In genomic region chr1:105909121-105909520, GRCm38 (mm10) we compare ENCODE assay signal across 21 mouse cellular contexts.
DNase-seq lines count a peak whose midpoint lies in the region; ATAC-seq and TF ChIP-seq lines count a peak whose summit lies in the region.
"Had no signal": no experiment of that assay in that cellular context is flagged by ENCODE, and none has a peak within 500 bp of the region (broad histone marks: within the 10 kb centered on the region; RNA-seq: fewer than 3 reads in every experiment).

No protein-coding gene starts in this region.

- no peaks in the 10 kb centered on the region for H3K36me3 ChIP-seq in liver, adult 2 months (ENCODE audit: control insufficient read depth, insufficient read depth, low read length)
- no peaks in the 10 kb centered on the region for H3K36me3 ChIP-seq in liver, embryonic 15.5 days (replicated peaks)
- H3K36me3 ChIP-seq: embryonic facial prominence, embryonic 12.5 days; embryonic facial prominence, embryonic 15.5 days; heart, embryonic 12.5 days; heart, embryonic 15.5 days; hindbrain, embryonic 10.5 days; hindbrain, embryonic 13.5 days had no signal

- no peak for TF ChIP-seq POLR2A in liver, adult 2 months (IDR thresholded peaks at IDR 0.05; ENCODE audit: extremely low read depth, insufficient read depth, low read length)

- WGBS in liver, adult 2 months = 47% methylated on average over 4 of the region's 4 CpGs
- 57% methylated on average over 4 of the region's 4 CpGs for WGBS in liver, embryonic 15.5 days (ENCODE audit: insufficient replicate concordance)

- no peak for ATAC-seq in liver, embryonic 15.5 days (ENCODE audit: insufficient read depth)

- intact Hi-C loops in gastrocnemius, adult 2 months (cut with DNase I) = loop anchor here (2.0 kb wide), 1 partner anchor 38 kb away; no protein-coding TSS in a partner anchor

- H3K27me3 ChIP-seq in liver, adult 2 months (ENCODE audit: control insufficient read depth, insufficient read depth, low read length) = no peaks in the 10 kb centered on the region
- H3K27me3 ChIP-seq in liver, embryonic 15.5 days = no peaks in the 10 kb centered on the region
- H3K27me3 ChIP-seq: embryonic facial prominence, embryonic 12.5 days; embryonic facial prominence, embryonic 15.5 days; heart, embryonic 12.5 days; heart, embryonic 15.5 days; hindbrain, embryonic 13.5 days had no signal

- H3K27ac ChIP-seq in gastrocnemius, adult 2 months = peak overlapping the region; percentile 90; the same call in 1 of the 2 replicates
- H3K27ac ChIP-seq in liver, adult 2 months (replicated peaks; ENCODE audit: insufficient read depth, low read depth, low read length) = peak overlapping the region; percentile 100
- peak overlapping the region; percentile 65 for H3K27ac ChIP-seq in liver, embryonic 15.5 days (replicated peaks)
- H3K27ac ChIP-seq: embryonic facial prominence, embryonic 12.5 days; embryonic facial prominence, embryonic 15.5 days; hindbrain, embryonic 10.5 days; hindbrain, embryonic 13.5 days had no signal

- peak overlapping the region; percentile 66; the same call in 1 of the 2 replicates for H3K9ac ChIP-seq in liver, adult 2 months (ENCODE audit: low read depth, low read length)
- no peak overlapping the region for H3K9ac ChIP-seq in liver, embryonic 15.5 days
- H3K9ac ChIP-seq: embryonic facial prominence, embryonic 12.5 days; embryonic facial prominence, embryonic 15.5 days; forebrain, postnatal 0 days; heart, embryonic 12.5 days; heart, embryonic 15.5 days; hindbrain, embryonic 13.5 days had no signal

- TF ChIP-seq CTCF in gastrocnemius, adult 2 months (IDR thresholded peaks at IDR 0.05) = no peak
- no peak for TF ChIP-seq CTCF in liver, adult 2 months (IDR thresholded peaks at IDR 0.05; ENCODE audit: low read depth, low read length)

- peaks cover 29% of the 10 kb centered on the region for H3K4me1 ChIP-seq in liver, adult 2 months (ENCODE audit: control insufficient read depth, insufficient read depth, low read length)
- H3K4me1 ChIP-seq in liver, embryonic 15.5 days (replicated peaks) = 0 out of 2 replicates have a peak, but pooled peaks cover 3% of the 10 kb centered on the region

- no peak for DNase-seq in gastrocnemius, adult 2 months
- no peak for DNase-seq in gastrocnemius, postnatal 10 days
- DNase-seq in liver, adult 2 months (ENCODE audit: extremely low read depth, low read depth, low spot score) = no peak
- no peak for DNase-seq in liver
- DNase-seq in right cerebral cortex, adult 18-20 months = no peak
- no peak for DNase-seq in adrenal gland, postnatal 14 days
- DNase-seq: adrenal gland, adult 2 months; adrenal gland, postnatal 25 days; cerebellum, adult 11-12 months; cerebellum, adult 8-10 months; forebrain, postnatal 0 days; gastrocnemius, postnatal 36 days; heart, postnatal 10 days; heart, postnatal 36 days had no signal

- H3K4me3 ChIP-seq in gastrocnemius, adult 2 months = no peak overlapping the region
- H3K4me3 ChIP-seq in liver, adult 2 months (ENCODE audit: insufficient read depth, low read depth, low read length) = no peak overlapping the region
- H3K4me3 ChIP-seq in liver, embryonic 15.5 days (replicated peaks) = no peak overlapping the region
- H3K4me3 ChIP-seq: embryonic facial prominence, embryonic 12.5 days; embryonic facial prominence, embryonic 15.5 days; heart, embryonic 12.5 days; heart, embryonic 15.5 days; hindbrain, embryonic 10.5 days; hindbrain, embryonic 13.5 days had no signal

- H3K4me2 ChIP-seq in liver, embryonic 15.5 days = no peak overlapping the region
- H3K4me2 ChIP-seq: embryonic facial prominence, embryonic 12.5 days; embryonic facial prominence, embryonic 15.5 days; heart, embryonic 12.5 days; heart, embryonic 15.5 days; hindbrain, embryonic 13.5 days had no signal

- no peaks in the 10 kb centered on the region for H3K79me2 ChIP-seq in liver, adult 2 months (ENCODE audit: control insufficient read depth, insufficient read depth, low read length)

- H3K9me3 ChIP-seq in liver, embryonic 15.5 days (replicated peaks) = no peaks in the 10 kb centered on the region
- H3K9me3 ChIP-seq: embryonic facial prominence, embryonic 12.5 days; embryonic facial prominence, embryonic 15.5 days; heart, embryonic 12.5 days; heart, embryonic 15.5 days; hindbrain, embryonic 13.5 days had no signal
